ENCODE assay signal across 8 mouse cellular contexts in the genomic region with DNA sequence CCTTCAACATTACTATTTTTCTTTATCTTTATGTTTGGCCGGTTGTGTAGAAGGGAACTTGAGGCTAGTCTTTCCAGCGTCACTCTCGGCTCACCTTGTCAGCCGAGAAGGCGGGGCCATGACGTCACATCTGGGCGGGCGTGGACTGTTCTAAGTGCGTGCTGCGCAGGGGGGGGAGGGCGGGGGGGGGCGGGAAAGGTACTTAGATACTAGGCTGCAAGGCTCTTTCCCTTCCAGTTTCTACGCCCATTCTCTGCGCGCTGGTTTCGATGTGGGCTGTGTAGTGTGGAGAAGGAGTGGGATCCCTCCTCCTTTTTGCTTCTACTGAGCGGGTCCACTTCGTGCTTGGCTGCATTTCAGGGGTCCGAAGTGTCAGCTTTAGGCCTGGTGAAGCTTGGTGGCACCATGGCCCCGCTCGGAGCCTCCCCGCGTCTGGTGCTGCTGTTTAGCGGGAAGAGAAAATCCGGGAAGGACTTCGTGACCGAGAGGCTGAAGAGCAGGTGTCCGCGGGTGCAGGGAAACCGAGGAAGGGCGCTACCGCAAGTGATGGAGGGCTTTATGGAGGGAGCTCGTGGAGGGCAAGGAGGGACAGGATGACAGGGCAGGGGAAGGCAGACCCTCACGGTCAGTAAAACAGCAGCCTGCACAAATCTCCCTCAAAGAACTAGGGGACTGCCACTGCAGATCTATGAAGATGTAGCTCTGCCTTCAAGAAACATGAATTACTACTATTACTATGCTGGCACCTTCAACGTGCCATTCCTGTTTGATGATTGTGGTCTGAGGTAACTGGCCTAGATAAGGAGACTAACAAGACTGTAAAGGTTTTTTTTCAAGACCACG. TPM values are rescaled to one million over a fixed set of nuclear protein-coding genes. Genes with fewer than 3 reads are reported as not detected.
A peak's percentile ranks its signal among the peaks of the same experiment; 100 is the strongest.
DNase-seq lines count a peak whose midpoint lies in the region; ATAC-seq lines count a peak whose summit lies in the region.

No protein-coding gene starts in this region.

- peaks cover 18% of the 10 kb centered on the region for H3K4me1 ChIP-seq in hindbrain, embryonic 15.5 days (replicated peaks)

- WGBS in hindbrain, embryonic 15.5 days, result 1% methylated on average over 36 of the region's 36 CpGs

- DNase-seq in T-cell, adult 2 months (ENCODE audit: low spot score), result peak; percentile 93
- peak; percentile 91 to 97 for DNase-seq in cerebellum, postnatal 25 days
- DNase-seq in frontal cortex, postnatal 36 days (ENCODE audit: low spot score in 2 of 2), result peak; percentile 88 to 91
- peak; percentile 84 to 86 for DNase-seq in layer of hippocampus, postnatal 36 days
- DNase-seq in lung, postnatal 25 days (ENCODE audit: low spot score), result peak; percentile 93
- peak; percentile 87 for DNase-seq in retina, adult 2 months (ENCODE audit: low read depth, low spot score)
- peak; percentile 94 for DNase-seq in thymus, postnatal 25 days

- peak overlapping the region; percentile 54 for H3K4me2 ChIP-seq in hindbrain, embryonic 15.5 days

- no peaks in the 10 kb centered on the region for H3K9me3 ChIP-seq in hindbrain, embryonic 15.5 days

- H3K27me3 ChIP-seq in hindbrain, embryonic 15.5 days, result no peaks in the 10 kb centered on the region

- H3K4me3 ChIP-seq in hindbrain, embryonic 15.5 days, result peak overlapping the region; percentile 58

- peaks cover 6% of the 10 kb centered on the region; the same call in 1 of the 2 replicates for H3K36me3 ChIP-seq in hindbrain, embryonic 15.5 days

- peak; percentile 92 for ATAC-seq in hindbrain, embryonic 15.5 days (ENCODE audit: low FRiP score, low read depth)

- H3K9ac ChIP-seq in hindbrain, embryonic 15.5 days, result peak overlapping the region; percentile 60

- peak overlapping the region; percentile 89 for H3K27ac ChIP-seq in hindbrain, embryonic 15.5 days (replicated peaks)

RNA-seq across cellular contexts. Expression of gene Pmvk, which starts 4.8 kb away (rescaled TPM):
- 127 and 130 TPM in 2 replicates for polyA plus RNA-seq in hindbrain, embryonic 15.5 days (2015; fragmentation: Nextera tagmentation; extraction: Ambion mirVana)
- 10 to 100 TPM; 28.3 to 28.4 TPM for total RNA-seq in layer of hippocampus, postnatal 36 days (2021)

RNA-seq across cellular contexts. Expression of gene Pbxip1, which starts 22.7 kb away (rescaled TPM):
- 18.1 and 20.4 TPM in 2 replicates for polyA plus RNA-seq in hindbrain, embryonic 15.5 days (2015; fragmentation: Nextera tagmentation; extraction: Ambion mirVana)
- total RNA-seq in layer of hippocampus, postnatal 36 days (2021), result 10 to 100 TPM; 38.3 to 43.4 TPM

RNA-seq across cellular contexts. Expression of gene Pygo2, which starts 29.2 kb away (rescaled TPM):
- polyA plus RNA-seq in hindbrain, embryonic 15.5 days (2015; fragmentation: Nextera tagmentation; extraction: Ambion mirVana), result 43.1 and 45.8 TPM in 2 replicates
- 10 to 100 TPM; 59.4 to 64.8 TPM for total RNA-seq in layer of hippocampus, postnatal 36 days (2021)

RNA-seq across cellular contexts. Expression of gene Shc1, which starts 40.9 kb away (rescaled TPM):
- 20.0 and 21.8 TPM in 2 replicates for polyA plus RNA-seq in hindbrain, embryonic 15.5 days (2015; fragmentation: Nextera tagmentation; extraction: Ambion mirVana)
- total RNA-seq in layer of hippocampus, postnatal 36 days (2021), result 10 to 100 TPM; 12.1 to 12.4 TPM

RNA-seq across cellular contexts. Expression of gene Cks1b, which starts 41.0 kb away (rescaled TPM):
- 95.9 and 110 TPM in 2 replicates for polyA plus RNA-seq in hindbrain, embryonic 15.5 days (2015; fragmentation: Nextera tagmentation; extraction: Ambion mirVana)
- 1 to 10 TPM; 3.1 TPM for total RNA-seq in layer of hippocampus, postnatal 36 days (2021)

Comparison
In these comparisons a context has a peak if more than half of its experiments do, and no peak if none do; other contexts are left out.
1. Peak in every context shown above with its lines: DNase-seq, ATAC-seq, H3K4me3 ChIP-seq and H3K27ac ChIP-seq.